Mouse (Mus musculus): ENCODE measurements around the gene Gm45808. TPM values are rescaled to one million over a fixed set of nuclear protein-coding genes. Genes with fewer than 3 reads are reported as not detected.
A peak's percentile ranks its signal among the peaks of the same experiment; 100 is the strongest.

Gene Gm45808
- total and polyA plus RNA-seq, 2 experiments from 2014 or later, result not detected

DNA sequence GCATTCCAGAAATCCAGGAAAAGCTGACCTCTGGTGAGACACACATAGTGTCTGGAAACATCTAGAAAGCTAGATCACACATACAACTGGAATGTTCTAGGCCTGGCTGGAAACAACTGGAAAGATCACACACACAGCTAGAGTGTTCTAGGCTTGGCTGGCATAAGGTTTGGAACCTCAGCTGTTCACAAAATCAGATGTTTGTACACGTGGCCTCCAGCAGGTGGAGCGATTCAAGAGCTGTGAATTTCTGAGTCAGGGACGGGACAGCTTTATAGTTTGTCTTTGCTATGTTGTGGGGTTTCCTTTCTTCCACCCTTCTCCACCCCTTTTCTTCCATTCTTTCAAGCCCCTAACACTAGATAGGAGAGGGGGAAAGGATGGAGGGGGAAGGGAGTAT is 9.6 kb downstream of the Gm45808 start:
- no peak overlapping the region for H3K27ac ChIP-seq
- H3K4me3 ChIP-seq (ENCODE audit: low read length), result no peak overlapping the region
- H3K27me3 ChIP-seq (ENCODE audit: insufficient read depth, low read length), result no peaks in the 10 kb centered on the region
- WGBS, result 7% methylated on average over 3 of the region's 3 CpGs
- peak; percentile 88 for TF ChIP-seq CTCF (IDR thresholded peaks at IDR 0.05; ENCODE audit: low read depth)
- ATAC-seq (peak; percentile 50; the same call in 1 of the 2 replicates), DNase-seq (ENCODE audit: low spot score) (peak; percentile 82)
- no peaks in the 10 kb centered on the region for H3K36me3 ChIP-seq (ENCODE audit: insufficient read depth, low read length)
- no peak overlapping the region for H3K4me2 ChIP-seq (ENCODE audit: low read depth, low read length)
- no peaks in the 10 kb centered on the region for H3K9me3 ChIP-seq (ENCODE audit: low read length)
- H3K9ac ChIP-seq (replicated peaks; ENCODE audit: low read length), result no peak overlapping the region
- no peaks in the 10 kb centered on the region for H3K4me1 ChIP-seq (ENCODE audit: insufficient read depth, low read length)

DNA sequence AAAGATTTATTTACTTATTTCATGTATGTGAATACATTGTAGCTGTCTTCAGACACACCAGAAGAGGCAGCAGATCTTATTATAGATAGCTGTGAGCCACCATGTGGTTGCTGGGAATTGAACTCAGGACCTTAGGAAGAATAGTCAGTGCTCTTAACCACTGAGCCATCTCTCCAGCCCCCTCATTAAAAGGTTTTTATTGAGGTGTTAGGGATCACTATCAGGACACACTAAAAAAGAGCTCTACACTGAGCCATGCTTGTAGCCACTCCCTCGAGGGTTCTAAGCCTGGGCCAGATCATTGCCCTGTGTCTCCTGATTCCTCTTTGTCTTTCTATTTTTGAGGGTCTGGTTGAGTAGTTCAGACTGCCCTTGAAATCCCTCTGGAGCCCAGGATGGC is 10.2 kb downstream of the Gm45808 start:
- 52% methylated on average over 1 of the region's 1 CpGs for WGBS
- Histone ChIP-seq H3K4me3 (ENCODE audit: low read length) (no peak overlapping the region), H3K27me3 (ENCODE audit: insufficient read depth, low read length) (no peaks in the 10 kb centered on the region), H3K4me2 (ENCODE audit: low read depth, low read length) (no peak overlapping the region), H3K27ac (no peak overlapping the region), H3K4me1 (ENCODE audit: insufficient read depth, low read length) (no peaks in the 10 kb centered on the region), H3K36me3 (ENCODE audit: insufficient read depth, low read length) (no peaks in the 10 kb centered on the region), H3K9me3 (ENCODE audit: low read length) (no peaks in the 10 kb centered on the region), H3K9ac (replicated peaks; ENCODE audit: low read length) (no peak overlapping the region)
- TF ChIP-seq CTCF (IDR thresholded peaks at IDR 0.05; ENCODE audit: low read depth), result no peak
- DNase-seq (ENCODE audit: low spot score) (no peak), ATAC-seq (no peak)

DNA sequence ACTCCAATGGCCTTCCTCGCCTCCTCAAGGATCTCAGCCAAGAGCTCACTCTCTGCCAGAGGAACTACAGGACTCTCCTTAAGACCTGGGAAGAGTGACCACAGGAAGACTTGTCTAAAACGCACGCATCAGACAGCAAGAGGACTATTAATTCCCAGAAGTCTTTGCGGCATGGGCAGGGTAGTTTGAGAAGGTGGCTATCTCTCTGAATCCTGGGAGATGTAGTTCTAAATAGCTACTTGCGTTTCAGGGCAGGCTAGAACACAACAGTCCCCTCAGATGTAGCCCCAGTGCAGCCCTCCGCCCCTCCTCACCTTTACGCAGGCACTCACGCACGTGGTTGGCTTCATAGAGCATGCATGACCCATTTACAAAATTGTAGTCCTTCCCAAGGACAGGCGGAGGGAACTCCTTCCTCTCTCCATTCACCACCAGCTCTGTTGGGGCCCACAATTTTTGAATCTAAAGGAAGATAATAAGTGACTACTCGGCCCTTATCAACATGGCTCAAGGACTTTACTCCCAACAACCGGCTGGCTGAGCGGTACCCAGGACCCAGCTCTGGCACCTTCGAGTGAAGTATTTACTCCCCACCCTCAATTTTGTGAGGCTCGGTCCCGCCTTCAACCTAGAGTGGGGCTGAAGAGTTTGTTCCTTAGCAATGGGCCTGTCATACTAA is 11.2 kb downstream of the Gm45808 start:
- TF ChIP-seq CTCF (IDR thresholded peaks at IDR 0.05; ENCODE audit: low read depth), result no peak
- H3K27ac ChIP-seq, result no peak overlapping the region
- no peaks in the 10 kb centered on the region for H3K9me3 ChIP-seq (ENCODE audit: low read length)
- DNase-seq (ENCODE audit: low spot score), result peak; percentile 14
- peak overlapping the region; percentile 29; the same call in 1 of the 2 replicates for H3K4me2 ChIP-seq (ENCODE audit: low read depth, low read length)
- H3K9ac ChIP-seq (replicated peaks; ENCODE audit: low read length), result no peak overlapping the region
- no peaks in the 10 kb centered on the region for H3K27me3 ChIP-seq (ENCODE audit: insufficient read depth, low read length)
- no peaks in the 10 kb centered on the region for H3K4me1 ChIP-seq (ENCODE audit: insufficient read depth, low read length)
- no peak overlapping the region for H3K4me3 ChIP-seq (ENCODE audit: low read length)
- 75% methylated on average over 16 of the region's 16 CpGs for WGBS
- ATAC-seq, result no peak
- H3K36me3 ChIP-seq (ENCODE audit: insufficient read depth, low read length), result no peaks in the 10 kb centered on the region

DNA sequence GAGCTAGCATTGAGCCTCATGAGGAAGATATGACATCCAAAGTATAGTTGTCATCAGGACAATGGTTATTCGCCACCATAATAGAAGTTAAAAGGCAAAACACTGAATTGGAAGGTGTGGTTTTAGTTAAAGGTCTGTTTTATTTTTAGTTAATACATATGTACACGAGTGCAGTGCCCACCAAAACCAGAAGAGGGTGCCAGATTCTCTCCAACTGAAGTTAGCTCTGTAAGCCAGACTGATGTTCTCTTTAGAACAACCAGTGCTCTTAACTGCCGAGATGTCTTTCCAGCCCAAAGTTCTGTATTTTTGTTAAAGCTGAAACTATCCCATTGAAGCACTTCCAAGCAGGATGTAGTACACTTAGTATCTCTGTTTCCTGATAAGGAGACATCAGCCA is 15.7 kb downstream of the Gm45808 start:
- no peaks in the 10 kb centered on the region for H3K36me3 ChIP-seq (ENCODE audit: insufficient read depth, low read length)
- H3K9me3 ChIP-seq (ENCODE audit: low read length), result no peaks in the 10 kb centered on the region
- 7% methylated on average over 3 of the region's 3 CpGs for WGBS
- H3K4me3 ChIP-seq (ENCODE audit: low read length), result no peak overlapping the region
- H3K27ac ChIP-seq, result no peak overlapping the region
- no peak overlapping the region for H3K9ac ChIP-seq (replicated peaks; ENCODE audit: low read length)
- peak; percentile 80 for TF ChIP-seq CTCF (IDR thresholded peaks at IDR 0.05; ENCODE audit: low read depth)
- ATAC-seq (no peak), DNase-seq (ENCODE audit: low spot score) (peak; percentile 89)
- no peak overlapping the region for H3K4me2 ChIP-seq (ENCODE audit: low read depth, low read length)
- no peaks in the 10 kb centered on the region for H3K27me3 ChIP-seq (ENCODE audit: insufficient read depth, low read length)
- H3K4me1 ChIP-seq (ENCODE audit: insufficient read depth, low read length), result peaks cover 3% of the 10 kb centered on the region

DNA sequence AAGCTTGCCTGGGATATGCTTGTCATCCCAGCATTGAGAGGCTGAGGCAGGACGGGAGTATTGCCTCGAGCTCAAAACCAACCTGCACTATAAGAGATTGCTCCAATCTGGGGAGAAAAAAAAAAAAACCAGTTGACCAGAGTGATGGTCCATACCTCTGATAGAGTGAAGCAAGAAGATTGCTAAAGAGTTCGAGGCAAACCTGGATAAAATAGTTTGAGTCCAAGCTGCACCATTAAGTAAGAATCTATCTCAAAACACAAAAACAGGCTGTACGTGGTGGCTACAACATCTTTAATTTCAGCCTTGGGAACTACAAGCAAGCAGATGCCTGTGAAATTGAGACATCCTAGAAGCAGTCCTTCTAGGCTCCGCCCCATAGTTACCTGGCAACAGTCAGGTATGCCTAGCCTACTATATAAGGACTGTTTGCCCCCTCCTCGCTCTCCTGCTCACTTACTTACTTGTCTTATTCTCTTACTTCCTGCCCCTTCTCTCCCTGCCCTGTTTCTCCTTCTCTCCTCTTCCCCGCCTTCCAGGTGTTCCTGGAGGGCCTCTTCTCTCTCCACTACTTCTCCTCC is 19.4 kb downstream of the Gm45808 start:
- H3K4me3 ChIP-seq (ENCODE audit: low read length), result peak overlapping the region; percentile 69
- no peak overlapping the region for H3K27ac ChIP-seq
- H3K27me3 ChIP-seq (ENCODE audit: insufficient read depth, low read length), result no peaks in the 10 kb centered on the region
- peaks cover 13% of the 10 kb centered on the region for H3K36me3 ChIP-seq (ENCODE audit: insufficient read depth, low read length)
- ATAC-seq (no peak), DNase-seq (ENCODE audit: low spot score) (no peak)
- peaks cover 8% of the 10 kb centered on the region for H3K4me1 ChIP-seq (ENCODE audit: insufficient read depth, low read length)
- H3K4me2 ChIP-seq (ENCODE audit: low read depth, low read length), result peak overlapping the region; percentile 93
- peak overlapping the region; percentile 81; the same call in 1 of the 2 replicates for H3K9ac ChIP-seq (replicated peaks; ENCODE audit: low read length)
- WGBS, result 37% methylated on average over 7 of the region's 7 CpGs
- H3K9me3 ChIP-seq (ENCODE audit: low read length), result no peaks in the 10 kb centered on the region
- TF ChIP-seq CTCF (IDR thresholded peaks at IDR 0.05; ENCODE audit: low read depth), result no peak

DNA sequence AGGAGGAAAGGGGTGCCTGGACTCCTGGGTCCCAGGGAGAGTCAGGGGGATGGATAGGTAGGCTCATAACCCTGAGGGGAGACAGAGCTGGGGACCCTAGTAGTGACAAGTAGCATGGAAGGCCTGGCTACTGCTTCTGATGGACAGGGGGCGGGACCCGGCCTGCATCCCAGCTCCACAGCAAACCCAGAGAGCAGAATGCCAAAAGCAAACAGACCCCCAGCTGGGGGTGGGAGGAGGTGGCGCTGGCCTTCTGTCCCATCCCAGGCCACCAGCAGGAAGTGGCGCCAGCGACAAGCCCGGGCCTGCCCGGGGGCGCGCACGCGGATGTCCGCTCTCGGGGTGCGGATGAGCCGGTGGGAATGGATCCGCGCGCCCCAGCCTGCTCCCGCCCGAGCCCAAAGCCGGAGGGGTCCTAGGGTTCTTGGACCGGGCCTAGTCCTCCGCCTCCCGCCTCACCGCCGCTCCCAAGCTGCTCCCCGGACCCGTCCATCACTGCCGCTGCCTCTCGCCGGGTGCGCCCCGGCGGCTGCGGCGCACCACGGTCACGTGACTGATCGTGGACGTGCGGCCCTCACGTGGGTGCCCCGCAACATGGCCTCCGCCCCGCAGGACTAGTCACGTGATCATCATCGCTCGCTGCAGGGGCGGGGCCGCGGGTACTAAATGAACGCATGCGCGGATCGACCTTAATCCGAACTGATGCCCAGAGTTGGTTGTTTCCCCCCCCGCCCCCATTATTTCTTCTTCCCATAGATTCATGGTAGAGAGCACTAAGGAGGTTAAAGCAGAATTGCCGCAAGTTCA is 20.1 kb downstream of the Gm45808 start, which contains the start of gene Bax:
Bax (minus strand) TSS at position 616 of the 807 bp plus-strand sequence.
- no peaks in the 10 kb centered on the region for H3K27me3 ChIP-seq (ENCODE audit: insufficient read depth, low read length)
- peak within 1 kb of the TSS; percentile 69 for H3K4me3 ChIP-seq (ENCODE audit: low read length)
- peak; percentile 86 for ATAC-seq
- under 1% methylated on average over 54 of the region's 58 CpGs for WGBS
- H3K4me2 ChIP-seq (ENCODE audit: low read depth, low read length), result peak within 1 kb of the TSS; percentile 93
- H3K4me1 ChIP-seq (ENCODE audit: insufficient read depth, low read length), result peaks cover 8% of the 10 kb centered on the region
- peak within 1 kb of the TSS; percentile 81 for H3K9ac ChIP-seq (replicated peaks; ENCODE audit: low read length)
- peak within 1 kb of the TSS; percentile 76 for H3K27ac ChIP-seq
- H3K9me3 ChIP-seq (ENCODE audit: low read length), result no peaks in the 10 kb centered on the region
- TF ChIP-seq CTCF (IDR thresholded peaks at IDR 0.05; ENCODE audit: low read depth), result peak; percentile 36; the same call in 1 of the 2 replicates
- DNase-seq (ENCODE audit: low spot score), result peak; percentile 99
- H3K36me3 ChIP-seq (ENCODE audit: insufficient read depth, low read length), result peaks cover 13% of the 10 kb centered on the region

All from hindbrain, postnatal 0 days (tissue).